ENCODE assay signal across 9 mouse cellular contexts in the genomic region with DNA sequence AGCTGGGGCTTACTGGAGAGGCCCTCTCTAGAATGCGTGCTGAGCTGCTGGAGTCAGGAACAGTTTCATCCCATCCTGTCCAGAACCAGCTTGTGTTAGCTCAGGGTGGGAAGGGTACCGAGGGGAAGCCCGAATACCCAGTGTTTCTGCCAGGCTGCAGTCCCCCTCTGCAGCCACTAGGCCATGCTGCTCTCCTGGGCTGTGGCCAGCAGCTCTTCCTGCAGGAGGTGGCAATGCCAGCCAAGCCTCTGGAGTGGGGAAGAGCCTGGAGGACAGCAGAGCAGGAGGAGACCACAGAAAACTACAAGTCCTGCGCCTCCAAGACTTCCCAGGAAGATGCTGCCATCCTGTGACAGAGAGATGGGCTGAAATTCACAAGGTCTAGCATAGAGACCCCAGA.
DNase-seq lines count a peak whose midpoint lies in the region; ATAC-seq and TF ChIP-seq lines count a peak whose summit lies in the region.
"Had no signal": no experiment of that assay in that cellular context is flagged by ENCODE, and none has a peak within 500 bp of the region (broad histone marks: within the 10 kb centered on the region; RNA-seq: fewer than 3 reads in every experiment).

No protein-coding gene starts in this region.

- no peak overlapping the region for H3K27ac ChIP-seq in midbrain, embryonic 11.5 days (ENCODE audit: low read depth, low read length)
- H3K27ac ChIP-seq in midbrain, embryonic 13.5 days = no peak overlapping the region
- H3K27ac ChIP-seq in embryonic facial prominence, embryonic 10.5 days (replicated peaks) = peak overlapping the region; percentile 26; the same call in 1 of the 2 replicates
- no peak overlapping the region for H3K27ac ChIP-seq in kidney, postnatal 0 days
- H3K27ac ChIP-seq: embryonic facial prominence, embryonic 13.5 days; liver, embryonic 15.5 days had no signal

- peak; percentile 89 for DNase-seq in midbrain, embryonic 11.5 days (ENCODE audit: low spot score, missing footprints)
- peak; percentile 58 for DNase-seq in adrenal gland, postnatal 25 days
- DNase-seq in embryonic facial prominence, embryonic 10.5 days (ENCODE audit: low spot score) = peak; percentile 59
- DNase-seq in kidney, postnatal 0 days (ENCODE audit: low spot score) = peak; percentile 69
- DNase-seq in lung, postnatal 10 days = peak; percentile 61
- no peak for DNase-seq in spleen, postnatal 10 days (ENCODE audit: low spot score in 2 of 2)

- H3K9me3 ChIP-seq in midbrain, embryonic 11.5 days (ENCODE audit: control insufficient read depth, low read length) = no peaks in the 10 kb centered on the region
- H3K9me3 ChIP-seq in midbrain, embryonic 13.5 days = no peaks in the 10 kb centered on the region
- no peaks in the 10 kb centered on the region for H3K9me3 ChIP-seq in embryonic facial prominence, embryonic 10.5 days
- no peaks in the 10 kb centered on the region for H3K9me3 ChIP-seq in kidney, postnatal 0 days (replicated peaks; ENCODE audit: low read length)
- H3K9me3 ChIP-seq: embryonic facial prominence, embryonic 13.5 days; liver, embryonic 15.5 days had no signal

- H3K27me3 ChIP-seq in midbrain, embryonic 11.5 days (ENCODE audit: control insufficient read depth, insufficient read depth, low read length) = no peaks in the 10 kb centered on the region
- H3K27me3 ChIP-seq in midbrain, embryonic 13.5 days = no peaks in the 10 kb centered on the region
- H3K27me3 ChIP-seq in embryonic facial prominence, embryonic 10.5 days (replicated peaks; ENCODE audit: low read depth, poor library complexity, severe bottlenecking) = peaks cover 11% of the 10 kb centered on the region; the same call in 1 of the 2 replicates
- H3K27me3 ChIP-seq in kidney, postnatal 0 days (ENCODE audit: insufficient read depth, low read length) = peaks cover 44% of the 10 kb centered on the region
- H3K27me3 ChIP-seq: embryonic facial prominence, embryonic 13.5 days; liver, embryonic 15.5 days had no signal

- H3K4me3 ChIP-seq in midbrain, embryonic 11.5 days (ENCODE audit: low read depth, low read length) = no peak overlapping the region
- H3K4me3 ChIP-seq in midbrain, embryonic 13.5 days (replicated peaks) = no peak overlapping the region
- H3K4me3 ChIP-seq in embryonic facial prominence, embryonic 10.5 days = no peak overlapping the region
- H3K4me3 ChIP-seq in kidney, postnatal 0 days (replicated peaks; ENCODE audit: low read depth, low read length) = no peak overlapping the region
- H3K4me3 ChIP-seq: embryonic facial prominence, embryonic 13.5 days; liver, embryonic 15.5 days had no signal

- 47% methylated on average over 4 of the region's 4 CpGs for WGBS in midbrain, embryonic 11.5 days
- WGBS in midbrain, embryonic 13.5 days = 48% methylated on average over 4 of the region's 4 CpGs
- 40% methylated on average over 4 of the region's 4 CpGs for WGBS in embryonic facial prominence, embryonic 10.5 days
- 26% methylated on average over 4 of the region's 4 CpGs for whole genome bisulfite sequencing in kidney, postnatal 0 days

- peak; percentile 79 for TF ChIP-seq CTCF in kidney, postnatal 0 days (IDR thresholded peaks at IDR 0.05; ENCODE audit: low read depth)

- no peak for ATAC-seq in midbrain, embryonic 11.5 days (ENCODE audit: low FRiP score)
- ATAC-seq in midbrain, embryonic 13.5 days = no peak
- no peak for ATAC-seq in kidney, postnatal 0 days (replicated peaks; ENCODE audit: low FRiP score, low read depth)

- no peak overlapping the region for H3K9ac ChIP-seq in midbrain, embryonic 11.5 days (ENCODE audit: low read length)
- H3K9ac ChIP-seq in midbrain, embryonic 13.5 days (replicated peaks) = no peak overlapping the region
- H3K9ac ChIP-seq in kidney, postnatal 0 days (ENCODE audit: low read depth, low read length) = no peak overlapping the region
- H3K9ac ChIP-seq: embryonic facial prominence, embryonic 13.5 days; liver, embryonic 15.5 days had no signal

- no peak overlapping the region for H3K4me2 ChIP-seq in midbrain, embryonic 11.5 days
- no peak overlapping the region for H3K4me2 ChIP-seq in midbrain, embryonic 13.5 days (replicated peaks)
- H3K4me2 ChIP-seq in kidney, postnatal 0 days (ENCODE audit: low read length) = no peak overlapping the region
- H3K4me2 ChIP-seq: embryonic facial prominence, embryonic 13.5 days; liver, embryonic 15.5 days had no signal

- no peaks in the 10 kb centered on the region; the same call in 1 of the 2 replicates for H3K4me1 ChIP-seq in midbrain, embryonic 11.5 days (ENCODE audit: control insufficient read depth, insufficient read depth, low read length)
- no peaks in the 10 kb centered on the region for H3K4me1 ChIP-seq in midbrain, embryonic 13.5 days (replicated peaks)
- peaks cover 50% of the 10 kb centered on the region for H3K4me1 ChIP-seq in embryonic facial prominence, embryonic 10.5 days
- H3K4me1 ChIP-seq in kidney, postnatal 0 days (replicated peaks; ENCODE audit: insufficient read depth, low read length) = no peaks in the 10 kb centered on the region
- H3K4me1 ChIP-seq: liver, embryonic 15.5 days had no signal

- H3K36me3 ChIP-seq in midbrain, embryonic 11.5 days (ENCODE audit: control insufficient read depth, insufficient read depth, low read length) = no peaks in the 10 kb centered on the region
- H3K36me3 ChIP-seq in midbrain, embryonic 13.5 days = no peaks in the 10 kb centered on the region
- no peaks in the 10 kb centered on the region for H3K36me3 ChIP-seq in embryonic facial prominence, embryonic 10.5 days (replicated peaks)
- H3K36me3 ChIP-seq in kidney, postnatal 0 days (ENCODE audit: insufficient read depth, low read length) = no peaks in the 10 kb centered on the region
- H3K36me3 ChIP-seq: embryonic facial prominence, embryonic 13.5 days; liver, embryonic 15.5 days had no signal

Comparison
In these comparisons a context has a peak if more than half of its experiments do, and no peak if none do; other contexts are left out.
1. DNase-seq: peak in midbrain, embryonic 11.5 days (single experiment), adrenal gland, postnatal 25 days (single experiment), embryonic facial prominence, embryonic 10.5 days (single experiment), kidney, postnatal 0 days (single experiment) and lung, postnatal 10 days (single experiment); none in spleen, postnatal 10 days (0 of 2).